In genomic region chr5:127289659-127290058, GRCm38 (mm10) we compare ENCODE assay signal across 18 mouse cellular contexts. TPM values are rescaled to one million over a fixed set of nuclear protein-coding genes. Genes with fewer than 3 reads are reported as not detected.
DNase-seq lines count a peak whose midpoint lies in the region; ATAC-seq and TF ChIP-seq lines count a peak whose summit lies in the region.
"Had no signal": no experiment of that assay in that cellular context is flagged by ENCODE, and none has a peak within 500 bp of the region (broad histone marks: within the 10 kb centered on the region; RNA-seq: fewer than 3 reads in every experiment).

No protein-coding gene starts in this region.

- no peak for TF ChIP-seq EP300 in lung, postnatal 0 days (IDR thresholded peaks at IDR 0.05)
- TF ChIP-seq EP300 in liver, postnatal 0 days (IDR thresholded peaks at IDR 0.05; ENCODE audit: low read depth) = no peak

- no peak for TF ChIP-seq CTCF in lung, embryonic 14.5 days (IDR thresholded peaks at IDR 0.05; ENCODE audit: low read depth)
- no peak for TF ChIP-seq CTCF in lung, postnatal 0 days (IDR thresholded peaks at IDR 0.05)
- TF ChIP-seq CTCF in liver, postnatal 0 days (IDR thresholded peaks at IDR 0.05; ENCODE audit: low read depth) = no peak

- DNase-seq in cerebellum, adult 9-11 months = peak; percentile 52
- no peak for DNase-seq in cerebellum, adult 11 months
- peak; percentile 38 for DNase-seq in lung, embryonic 14.5 days
- DNase-seq in lung, postnatal 0 days (ENCODE audit: low spot score) = no peak
- no peak for DNase-seq in neural tube, embryonic 10.5 days (ENCODE audit: extremely low spot score, low spot score)
- no peak for DNase-seq in liver, postnatal 0 days
- DNase-seq: adrenal gland, adult 8-10 months; adrenal gland, postnatal 14 days; adrenal gland, postnatal 36 days; cerebellum, adult 9-10 months; forebrain, postnatal 0 days had no signal

- no peaks in the 10 kb centered on the region for H3K36me3 ChIP-seq in lung, embryonic 14.5 days (ENCODE audit: insufficient read depth)
- no peaks in the 10 kb centered on the region for H3K36me3 ChIP-seq in lung, postnatal 0 days (ENCODE audit: insufficient read depth, low read length)
- no peaks in the 10 kb centered on the region for H3K36me3 ChIP-seq in neural tube, embryonic 15.5 days
- no peaks in the 10 kb centered on the region for H3K36me3 ChIP-seq in liver, postnatal 0 days (replicated peaks; ENCODE audit: insufficient read depth, low read length)
- H3K36me3 ChIP-seq: forebrain, embryonic 15.5 days had no signal

- peaks cover 5% of the 10 kb centered on the region for H3K9me3 ChIP-seq in lung, embryonic 14.5 days (ENCODE audit: low read depth, low read length)
- no peaks in the 10 kb centered on the region for H3K9me3 ChIP-seq in lung, postnatal 0 days (ENCODE audit: low read length)
- H3K9me3 ChIP-seq in neural tube, embryonic 15.5 days (replicated peaks) = no peaks in the 10 kb centered on the region
- no peaks in the 10 kb centered on the region for H3K9me3 ChIP-seq in liver, postnatal 0 days (ENCODE audit: low read length)
- H3K9me3 ChIP-seq: embryonic facial prominence, embryonic 12.5 days; forebrain, embryonic 13.5 days; forebrain, embryonic 15.5 days had no signal

- H3K4me1 ChIP-seq in lung, embryonic 14.5 days (ENCODE audit: insufficient read depth) = no peaks in the 10 kb centered on the region
- no peaks in the 10 kb centered on the region for H3K4me1 ChIP-seq in lung, postnatal 0 days (ENCODE audit: insufficient read depth, low read depth, low read length)
- peaks cover 19% of the 10 kb centered on the region for H3K4me1 ChIP-seq in neural tube, embryonic 15.5 days
- no peaks in the 10 kb centered on the region for H3K4me1 ChIP-seq in liver, postnatal 0 days (ENCODE audit: insufficient read depth)

- H3K27me3 ChIP-seq in lung, embryonic 14.5 days (ENCODE audit: insufficient read depth, low read length) = no peaks in the 10 kb centered on the region
- no peaks in the 10 kb centered on the region for H3K27me3 ChIP-seq in lung, postnatal 0 days (replicated peaks; ENCODE audit: insufficient read depth, low read length)
- no peaks in the 10 kb centered on the region for H3K27me3 ChIP-seq in neural tube, embryonic 15.5 days (replicated peaks)
- H3K27me3 ChIP-seq in liver, postnatal 0 days (ENCODE audit: insufficient read depth, low read length) = no peaks in the 10 kb centered on the region
- H3K27me3 ChIP-seq: embryonic facial prominence, embryonic 12.5 days; forebrain, embryonic 13.5 days; forebrain, embryonic 15.5 days; Patski had no signal

- 87% methylated on average over 8 of the region's 8 CpGs for WGBS in lung, embryonic 14.5 days
- whole genome bisulfite sequencing in lung, postnatal 0 days = 86% methylated on average over 8 of the region's 8 CpGs
- 96% methylated on average over 8 of the region's 8 CpGs for WGBS in neural tube, embryonic 15.5 days
- WGBS in liver, postnatal 0 days (ENCODE audit: insufficient replicate concordance) = 82% methylated on average over 8 of the region's 8 CpGs

- ATAC-seq in lung, embryonic 14.5 days (ENCODE audit: insufficient read depth) = no peak
- no peak for ATAC-seq in lung, postnatal 0 days
- no peak for ATAC-seq in neural tube, embryonic 15.5 days (ENCODE audit: low FRiP score)
- no peak for ATAC-seq in liver, postnatal 0 days
- ATAC-seq: activated CD4-positive, CD25-positive, alpha-beta regulatory T cell, adult 4 months; forebrain, embryonic 13.5 days; forebrain, postnatal 0 days; Patski had no signal

- no peak overlapping the region for H3K27ac ChIP-seq in lung, embryonic 14.5 days (ENCODE audit: low read depth)
- no peak overlapping the region for H3K27ac ChIP-seq in lung, postnatal 0 days (ENCODE audit: low read length)
- peak overlapping the region; percentile 80; the same call in 1 of the 2 replicates for H3K27ac ChIP-seq in neural tube, embryonic 15.5 days (replicated peaks)
- H3K27ac ChIP-seq in liver, postnatal 0 days (ENCODE audit: low read depth) = no peak overlapping the region
- H3K27ac ChIP-seq: embryonic facial prominence, embryonic 10.5 days; forebrain, embryonic 13.5 days; forebrain, embryonic 15.5 days had no signal

- H3K4me2 ChIP-seq in lung, embryonic 14.5 days = no peak overlapping the region
- no peak overlapping the region for H3K4me2 ChIP-seq in lung, postnatal 0 days (replicated peaks; ENCODE audit: low read depth, low read length)
- no peak overlapping the region for H3K4me2 ChIP-seq in neural tube, embryonic 15.5 days
- H3K4me2 ChIP-seq in liver, postnatal 0 days (ENCODE audit: low read depth, low read length) = no peak overlapping the region
- H3K4me2 ChIP-seq: embryonic facial prominence, embryonic 12.5 days; forebrain, embryonic 13.5 days; forebrain, embryonic 15.5 days had no signal

- no peak overlapping the region for H3K9ac ChIP-seq in lung, embryonic 14.5 days
- H3K9ac ChIP-seq in lung, postnatal 0 days (replicated peaks; ENCODE audit: low read depth) = no peak overlapping the region
- H3K9ac ChIP-seq in neural tube, embryonic 15.5 days (replicated peaks) = no peak overlapping the region
- no peak overlapping the region for H3K9ac ChIP-seq in liver, postnatal 0 days (replicated peaks)
- H3K9ac ChIP-seq: embryonic facial prominence, embryonic 12.5 days; forebrain, embryonic 13.5 days; forebrain, embryonic 15.5 days; forebrain, postnatal 0 days had no signal

- no peak overlapping the region for H3K4me3 ChIP-seq in lung, embryonic 14.5 days (ENCODE audit: low read depth, low read length)
- no peak overlapping the region for H3K4me3 ChIP-seq in lung, postnatal 0 days (ENCODE audit: low read depth, low read length)
- H3K4me3 ChIP-seq in neural tube, embryonic 15.5 days (replicated peaks) = no peak overlapping the region
- H3K4me3 ChIP-seq in liver, postnatal 0 days (ENCODE audit: low read depth, low read length) = no peak overlapping the region
- H3K4me3 ChIP-seq: embryonic facial prominence, embryonic 10.5 days; embryonic facial prominence, embryonic 12.5 days; forebrain, embryonic 13.5 days; forebrain, embryonic 15.5 days had no signal

RNA-seq across cellular contexts. Expression of gene Tmem132c, which starts 48.1 kb away (rescaled TPM):
- 23.3 and 28.5 TPM in 2 replicates for polyA plus RNA-seq in lung, embryonic 14.5 days (2014; fragmentation: Nextera tagmentation; extraction: Ambion mirVana)
- 11.1 and 11.8 TPM in 2 replicates for polyA plus RNA-seq in lung, postnatal 0 days (2015; fragmentation: Nextera tagmentation; extraction: Ambion mirVana)
- 13.7 and 13.9 TPM in 2 replicates for polyA plus RNA-seq in neural tube, embryonic 15.5 days (2015; fragmentation: Nextera tagmentation; extraction: Ambion mirVana)
- polyA plus RNA-seq in liver, postnatal 0 days (2015; fragmentation: Nextera tagmentation; extraction: Ambion mirVana) = 0.02 and 0.04 TPM in 2 replicates
- polyA plus RNA-seq: activated CD4-positive, CD25-positive, alpha-beta regulatory T cell, adult 4 months; Patski had no signal

Comparison
In these comparisons a context has a peak if more than half of its experiments do, and no peak if none do; other contexts are left out.
1. DNase-seq: peak in cerebellum, adult 9-11 months (single experiment) and lung, embryonic 14.5 days (single experiment); none in cerebellum, adult 11 months (single experiment), lung, postnatal 0 days (single experiment), neural tube, embryonic 10.5 days (single experiment) and liver, postnatal 0 days (single experiment).
2. RNA of gene Tmem132c, which starts 48.1 kb away (polyA plus RNA-seq): 23.3 to 28.5 TPM in lung, embryonic 14.5 days, 13.7 to 13.9 TPM in neural tube, embryonic 15.5 days and 11.1 to 11.8 TPM in lung, postnatal 0 days; 0.02 to 0.04 TPM in liver, postnatal 0 days; every median in the first group is over 10 times any median in the second.